Mouse (Mus musculus) liver, embryonic 15.5 days (tissue): ENCODE results near the gene Eif6. TPM values are rescaled to one million over a fixed set of nuclear protein-coding genes. Genes with fewer than 3 reads are reported as not detected.

Source experiments
- ATAC-seq: fragments of 200-750 bp; cut with Nextera tagmentation; 2 replicates; pipeline ENCODE4 v1.8.0; 2017; ENCODE audit warnings: moderate number of reproducible peaks, mild to moderate bottlenecking, moderate library complexity; ENCODE audit not compliant: insufficient read depth
- H3K27ac ChIP-seq: fragments of 300-500 bp; sonication (generic); replicated peaks from 2 replicates; pipeline ENCODE4 v1.5.1; 2015; ENCODE audit warnings: mild to moderate bottlenecking, inconsistent platforms
- H3K27me3 ChIP-seq: fragments of 300-500 bp; sonication (generic); 2 replicates; pipeline ENCODE4 v1.6.1; 2015; ENCODE audit warnings: mild to moderate bottlenecking, inconsistent platforms
- H3K36me3 ChIP-seq: fragments of 300-500 bp; sonication (generic); replicated peaks from 2 replicates; pipeline ENCODE4 v1.6.1; 2015; ENCODE audit warnings: moderate library complexity, mild to moderate bottlenecking, inconsistent platforms
- H3K4me1 ChIP-seq: fragments of 300-500 bp; sonication (generic); replicated peaks from 2 replicates; pipeline ENCODE4 v1.6.1; 2015; ENCODE audit warnings: inconsistent platforms
- H3K4me2 ChIP-seq: fragments of 300-500 bp; sonication (generic); 2 replicates; pipeline ENCODE4 v1.6.1; 2015; ENCODE audit warnings: moderate library complexity, mild to moderate bottlenecking, inconsistent platforms
- H3K4me3 ChIP-seq: fragments of 300-500 bp; sonication (generic); replicated peaks from 2 replicates; pipeline ENCODE4 v1.5.1; 2015; ENCODE audit warnings: mild to moderate bottlenecking, inconsistent platforms
- H3K9ac ChIP-seq: fragments of 300-500 bp; sonication (generic); 2 replicates; pipeline ENCODE4 v1.6.1; 2015; ENCODE audit warnings: moderate library complexity, mild to moderate bottlenecking, inconsistent platforms
- H3K9me3 ChIP-seq: fragments of 300-500 bp; sonication (generic); replicated peaks from 2 replicates; pipeline ENCODE4 v1.6.1; 2016; ENCODE audit warnings: inconsistent platforms
- WGBS: fragments of 180-500 bp; shearing (Covaris S2); methylation state at CpG from one replicate; pipeline ENCODE4 v1.1.7; 2015; ENCODE audit warnings: mixed read lengths; ENCODE audit not compliant: insufficient replicate concordance; 5-methylcytosine and 5-hydroxymethylcytosine counted together
- polyA plus RNA-seq: library from polyadenylated mRNA; unstranded; fragments of >200 nt; fragmentation: Nextera tagmentation; extraction: Ambion mirVana; gene quantifications from 2 replicates; pipeline ENCODE4 v1.2.1, GENCODE M21; 2015

Gene Eif6
- polyA plus RNA-seq, 1 experiment from 2014 or later: 131 TPM

GRCm38 (mm10) chr2:155773664-155774063 lies 53.1 kb downstream of the Eif6 start:
- Histone ChIP-seq H3K4me2 (no peak overlapping the region), H3K4me3 (no peak overlapping the region), H3K4me1 (no peaks in the 10 kb centered on the region), H3K27me3 (peaks cover 89% of the 10 kb centered on the region), H3K27ac (no peak overlapping the region), H3K36me3 (no peaks in the 10 kb centered on the region), H3K9me3 (no peaks in the 10 kb centered on the region), H3K9ac (no peak overlapping the region)
- WGBS: 39% methylated on average over 4 of the region's 4 CpGs
- no peak for ATAC-seq

Other genes with a start within 250 kb of the Eif6 start
- 73.4 and 88.1 TPM in 2 replicates for gene Gss, start 234.1 kb downstream of the Eif6 start, polyA plus RNA-seq
- 1.6 and 1.7 TPM in 2 replicates for gene Myh7b, start 215.7 kb downstream of the Eif6 start, polyA plus RNA-seq
- 51.4 and 56.9 TPM in 2 replicates for gene Trpc4ap, start 134.5 kb downstream of the Eif6 start, polyA plus RNA-seq
- gene Edem2, start 97.5 kb downstream of the Eif6 start, polyA plus RNA-seq: 27.6 and 31.9 TPM in 2 replicates
- not detected in 2 replicates for gene Gm17581, start 91.1 kb downstream of the Eif6 start, polyA plus RNA-seq
- 1.2 and 1.5 TPM in 2 replicates for gene Procr, start 75.8 kb downstream of the Eif6 start, polyA plus RNA-seq
- 0.03 TPM in 1 of 2 replicates, not detected in the other for gene Mmp24, start 51.6 kb downstream of the Eif6 start, polyA plus RNA-seq
- gene BC029722, start 7.5 kb downstream of the Eif6 start, polyA plus RNA-seq: 4.9 and 5.6 TPM in 2 replicates
- gene Fam83c, start 7.9 kb upstream of the Eif6 start, polyA plus RNA-seq: 0.07 and 0.09 TPM in 2 replicates
- gene Uqcc1, start 103.4 kb upstream of the Eif6 start, polyA plus RNA-seq: 32.1 and 33.5 TPM in 2 replicates
- not detected in 2 replicates for gene Gm15557, start 113.8 kb upstream of the Eif6 start, polyA plus RNA-seq
- not detected in 2 replicates for gene Gdf5, start 118.4 kb upstream of the Eif6 start, polyA plus RNA-seq
- gene Cep250, start 129.5 kb upstream of the Eif6 start, polyA plus RNA-seq: 8.2 and 9.7 TPM in 2 replicates
- 0.78 and 0.90 TPM in 2 replicates for gene 6430550D23Rik, start 181.1 kb upstream of the Eif6 start, polyA plus RNA-seq
- 103 and 122 TPM in 2 replicates for gene Ergic3, start 181.1 kb upstream of the Eif6 start, polyA plus RNA-seq
- gene Fer1l4, start 226.0 kb upstream of the Eif6 start, polyA plus RNA-seq: not detected in 2 replicates
- 0.62 and 1.1 TPM in 2 replicates for gene Spag4, start 238.2 kb upstream of the Eif6 start, polyA plus RNA-seq